Mouse (Mus musculus): ENCODE measurements around the gene Fam166b. TPM values are rescaled to one million over a fixed set of nuclear protein-coding genes. Genes with fewer than 3 reads are reported as not detected.

Fam166b gene
- not detected for total RNA-seq (2023)

GRCm38 (mm10) chr4:43428946-43429345 is at the start of gene Fam166b:
TSS of gene Fam166b (minus strand) at chr4:43429134.

GRCm38 (mm10) chr4:43454041-43454836 is 25.3 kb upstream of the Fam166b start, which contains the start of gene Cd72:
TSS of gene Cd72 (minus strand) at chr4:43454628.

GRCm38 (mm10) chr4:43441639-43442038 is 12.7 kb upstream of the Fam166b start, which contains the start of gene Tesk1:
TSS of gene Tesk1 (plus strand) at chr4:43441939.

GRCm38 (mm10) chr4:43381408-43382154 is 47.4 kb downstream of the Fam166b start, which contains the start of gene Rusc2:
TSS of gene Rusc2 (plus strand) at chr4:43381979.

Other genes with a start within 250 kb of the Fam166b start
- not detected for gene Atp8b5, start 162.0 kb downstream of the Fam166b start, total RNA-seq (2023)
- gene Rusc2, start 47.2 kb downstream of the Fam166b start, total RNA-seq (2023): 1 to 10 TPM; 2.5 to 3.2 TPM
- 1 to 10 TPM; 4.2 to 7.0 TPM for gene Tesk1, start 12.8 kb upstream of the Fam166b start, total RNA-seq (2023)
- gene Cd72, start 25.5 kb upstream of the Fam166b start, total RNA-seq (2023): 1 to 10 TPM; 3.0 to 5.0 TPM
- gene Sit1, start 54.6 kb upstream of the Fam166b start, total RNA-seq (2023): not detected
- 1 to 10 TPM; 4.0 to 7.5 TPM for gene Ccdc107, start 63.8 kb upstream of the Fam166b start, total RNA-seq (2023)
- 10 to 100 TPM; 27.3 to 36.2 TPM for gene Arhgef39, start 70.6 kb upstream of the Fam166b start, total RNA-seq (2023)
- 1 to 10 TPM; 1.1 to 1.2 TPM for gene Car9, start 77.8 kb upstream of the Fam166b start, total RNA-seq (2023)
- gene Tpm2, start 94.6 kb upstream of the Fam166b start, total RNA-seq (2023): 1 to 10 TPM; 1.8 TPM
- gene Creb3, start 133.2 kb upstream of the Fam166b start, total RNA-seq (2023): 10 to 100 TPM; 49.0 to 54.9 TPM
- gene Tln1, start 133.6 kb upstream of the Fam166b start, total RNA-seq (2023): 100 to 1,000 TPM; 552 to 557 TPM
- gene Rgp1, start 149.6 kb upstream of the Fam166b start, total RNA-seq (2023): 10 to 100 TPM; 50.0 to 56.1 TPM
- 10 to 100 TPM; 30.8 to 30.9 TPM for gene Gba2, start 149.7 kb upstream of the Fam166b start, total RNA-seq (2023)
- gene Msmp, start 155.4 kb upstream of the Fam166b start, total RNA-seq (2023): not detected
- under 1 TPM; 0.26 to 0.42 TPM for gene Npr2, start 202.8 kb upstream of the Fam166b start, total RNA-seq (2023)
- not detected for gene Spag8, start 224.5 kb upstream of the Fam166b start, total RNA-seq (2023)
- gene Hint2, start 227.3 kb upstream of the Fam166b start, total RNA-seq (2023): 10 to 100 TPM; 12.7 to 17.6 TPM
- gene Tmem8b, start 239.8 kb upstream of the Fam166b start, total RNA-seq (2023): under 1 TPM; 0.31 to 0.57 TPM
- gene Fam221b, start 240.0 kb upstream of the Fam166b start, total RNA-seq (2023): under 1 TPM in 1 of 2 experiments, not detected in 1; 0.09 TPM

Data from neutrophil, adult 83 days (primary cell).